Mouse (Mus musculus) liver, embryonic 14.5 days (tissue): Measurements from ENCODE around the gene Rab9. TPM values are rescaled to one million over a fixed set of nuclear protein-coding genes. Genes with fewer than 3 reads are reported as not detected.

Source experiments
- ATAC-seq: fragments of 200-750 bp; cut with Nextera tagmentation; 2 replicates; pipeline ENCODE4 v1.8.0; 2017; ENCODE audit warnings: moderate number of reproducible peaks, mild to moderate bottlenecking, moderate library complexity; ENCODE audit not compliant: insufficient read depth
- DNase-seq, 3 experiments: peaks; one replicate each; pipeline ENCODE4 v3.0.0-alpha.2; 2012 to 2013; ENCODE audit warnings: low read depth in 3 of 3, low spot score in 3 of 3
- H3K27ac ChIP-seq: fragments of 300-500 bp; sonication (generic); 2 replicates; pipeline ENCODE4 v1.5.1; 2014; ENCODE audit warnings: moderate library complexity, mild to moderate bottlenecking, control low read depth, inconsistent platforms
- H3K27me3 ChIP-seq: fragments of 300-500 bp; sonication (generic); 2 replicates; pipeline ENCODE4 v1.6.1; 2014; ENCODE audit warnings: mild to moderate bottlenecking, low read length, moderate library complexity; ENCODE audit not compliant: control insufficient read depth, insufficient read depth
- H3K36me3 ChIP-seq: fragments of 300-500 bp; sonication (generic); replicated peaks from 2 replicates; pipeline ENCODE4 v1.6.1; 2014; ENCODE audit warnings: low read depth; ENCODE audit not compliant: control insufficient read depth, insufficient read depth
- H3K4me1 ChIP-seq, 2 experiments: fragments of 200-500 bp in 1 of 2; fragments of 300-500 bp in 1 of 2; sonication (generic) in 1 of 2; replicated peaks; 2 replicates each; pipeline ENCODE4 v1.6.1; 2012 to 2014; ENCODE audit warnings: antibody characterized with exemption in 1 of 2, inconsistent platforms in 1 of 2, low read length in 1 of 2; ENCODE audit not compliant: control insufficient read depth in 2 of 2, insufficient read depth in 2 of 2
- H3K4me2 ChIP-seq: fragments of 300-500 bp; sonication (generic); 2 replicates; pipeline ENCODE4 v1.6.1; 2014; ENCODE audit warnings: low read depth, mild to moderate bottlenecking, control low read depth, moderate library complexity
- H3K4me3 ChIP-seq, 2 experiments: fragments of 200-500 bp in 1 of 2; fragments of 300-500 bp in 1 of 2; sonication (generic) in 1 of 2; 2 replicates each; pipeline ENCODE4 v1.5.1; 2012 to 2014; ENCODE audit warnings: low read depth in 2 of 2, low read length in 2 of 2, mild to moderate bottlenecking in 2 of 2, control low read depth in 1 of 2, inconsistent platforms in 1 of 2, moderate library complexity in 1 of 2; ENCODE audit not compliant: insufficient read depth in 1 of 2
- H3K9ac ChIP-seq: fragments of 300-500 bp; sonication (generic); replicated peaks from 2 replicates; pipeline ENCODE4 v1.6.1; 2014; ENCODE audit warnings: mild to moderate bottlenecking, control low read depth, moderate library complexity
- H3K9me3 ChIP-seq: fragments of 300-500 bp; sonication (generic); 2 replicates; pipeline ENCODE4 v1.6.1; 2016; ENCODE audit warnings: low read length, mixed read lengths; ENCODE audit not compliant: control insufficient read depth
- CTCF ChIP-seq: IDR thresholded peaks from 2 replicates; pipeline ENCODE4 v1.5.1; 2016; ENCODE audit warnings: antibody characterized with exemption, low read depth, control low read depth
- EP300 ChIP-seq: IDR thresholded peaks from 2 replicates; pipeline ENCODE4 v1.6.1; 2016; ENCODE audit warnings: antibody characterized with exemption, low read depth
- WGBS: fragments of 180-500 bp; shearing (Covaris S2); extraction: QIAGEN DNeasy Blood & Tissue Kit; methylation state at CpG from one replicate; pipeline ENCODE4 v1.1.7; 2014; ENCODE audit not compliant: insufficient replicate concordance; 5-methylcytosine and 5-hydroxymethylcytosine counted together
- polyA plus RNA-seq, 2 experiments: library from polyadenylated mRNA; depleted of rRNA in 1 of 2; stranded (reverse) in 1 of 2; unstranded in 1 of 2; fragments of >200 nt; fragmentation: Nextera tagmentation in 1 of 2; extraction: Ambion mirVana in 1 of 2; gene quantifications; 2 replicates each; pipeline versions ENCODE4 v1.2.1 to v1.2.3; 2012 to 2014

Rab9 gene
- polyA plus RNA-seq, 2 experiments: 11.3 to 22.2 TPM

GRCm38 (mm10) chrX:166454331-166454730 is 25.3 kb downstream of the Rab9 start:
- no peaks in the 10 kb centered on the region for H3K9me3 ChIP-seq
- TF ChIP-seq EP300 (no peak), CTCF (peak; percentile 12; the same call in 1 of the 2 replicates)
- no peak overlapping the region for H3K9ac ChIP-seq
- no peak for ATAC-seq
- 53% methylated on average over 3 of the region's 3 CpGs for WGBS
- H3K4me1 ChIP-seq: no peaks in the 10 kb centered on the region
- H3K36me3 ChIP-seq: no peaks in the 10 kb centered on the region
- no peaks in the 10 kb centered on the region for H3K27me3 ChIP-seq
- H3K4me3 ChIP-seq: no peak overlapping the region
- H3K27ac ChIP-seq: no peak overlapping the region
- DNase-seq: no peak
- H3K4me2 ChIP-seq: no peak overlapping the region

- H3K4me2 ChIP-seq: no peak overlapping the region
- H3K27ac ChIP-seq: no peak overlapping the region
- no peaks in the 10 kb centered on the region for H3K36me3 ChIP-seq
- H3K4me3 ChIP-seq: no peak overlapping the region
- WGBS: 47% methylated on average over 6 of the region's 6 CpGs
- H3K4me1 ChIP-seq: no peaks in the 10 kb centered on the region
- DNase-seq (no peak), ATAC-seq (no peak)
- no peaks in the 10 kb centered on the region for H3K27me3 ChIP-seq
- H3K9ac ChIP-seq: no peak overlapping the region
- TF ChIP-seq EP300 (no peak), CTCF (no peak)
- no peaks in the 10 kb centered on the region for H3K9me3 ChIP-seq
These were observed 26.1 kb downstream of the Rab9 start for GRCm38 (mm10) chrX:166453532-166453931.

GRCm38 (mm10) chrX:166444552-166444951 is 35.1 kb downstream of the Rab9 start:
- Histone ChIP-seq H3K36me3 (no peaks in the 10 kb centered on the region), H3K9me3 (no peaks in the 10 kb centered on the region), H3K9ac (no peak overlapping the region), H3K27me3 (no peaks in the 10 kb centered on the region), H3K4me2 (no peak overlapping the region), H3K4me3 (no peak overlapping the region), H3K27ac (no peak overlapping the region), H3K4me1 (peaks cover 3 to 11% of the 10 kb centered on the region in 2 experiments)
- TF ChIP-seq CTCF (no peak), EP300 (no peak)
- ATAC-seq (no peak), DNase-seq (no peak)
- WGBS: 33% methylated on average over 3 of the region's 3 CpGs

GRCm38 (mm10) chrX:166440616-166441063 is 39.0 kb downstream of the Rab9 start, which contains the start of gene Ofd1:
Gene Ofd1, minus strand, starts transcription at chrX:166440704.
- TF ChIP-seq CTCF: no peak
- TF ChIP-seq EP300: peak; percentile 49
- H3K36me3 ChIP-seq: no peaks in the 10 kb centered on the region
- no peaks in the 10 kb centered on the region for H3K27me3 ChIP-seq
- peaks cover 3 to 12% of the 10 kb centered on the region in 2 experiments for H3K4me1 ChIP-seq
- peak; percentile 99 for ATAC-seq
- H3K9ac ChIP-seq: peak within 1 kb of the TSS; percentile 78
- peak within 1 kb of the TSS; percentile 75 for H3K4me2 ChIP-seq
- WGBS: 8% methylated on average over 37 of the region's 44 CpGs
- H3K4me3 ChIP-seq: peak within 1 kb of the TSS; percentile 72 to 80
- H3K9me3 ChIP-seq: no peaks in the 10 kb centered on the region
- H3K27ac ChIP-seq: no peak within 1 kb of the TSS; the same call in 1 of the 2 replicates
- DNase-seq: peak; percentile 84 to 87 (median 84)

GRCm38 (mm10) chrX:166440036-166440615 is 39.5 kb downstream of the Rab9 start, which contains the start of gene Trappc2:
Gene Trappc2, plus strand, starts transcription at chrX:166440574.
- no peaks in the 10 kb centered on the region for H3K27me3 ChIP-seq
- ATAC-seq (peak; percentile 71), DNase-seq (no peak)
- H3K4me1 ChIP-seq: peaks cover 3 to 7% of the 10 kb centered on the region in 2 experiments
- WGBS: 10% methylated on average over 31 of the region's 36 CpGs
- no peak for TF ChIP-seq CTCF
- TF ChIP-seq EP300: no peak
- peak within 1 kb of the TSS; percentile 72 to 80 for H3K4me3 ChIP-seq
- no peak within 1 kb of the TSS; the same call in 1 of the 2 replicates for H3K27ac ChIP-seq
- H3K4me2 ChIP-seq: peak within 1 kb of the TSS; percentile 75
- H3K36me3 ChIP-seq: no peaks in the 10 kb centered on the region
- peak within 1 kb of the TSS; percentile 78 for H3K9ac ChIP-seq
- no peaks in the 10 kb centered on the region for H3K9me3 ChIP-seq
